Mouse (Mus musculus) liver, postnatal 0 days (tissue): ENCODE measurements around the gene Ccnyl1. TPM values are rescaled to one million over a fixed set of nuclear protein-coding genes. Genes with fewer than 3 reads are reported as not detected.
A peak's percentile ranks its signal among the peaks of the same experiment; 100 is the strongest.

Experiments
- ATAC-seq: fragments of 200-750 bp; cut with Nextera tagmentation; 2 replicates; pipeline ENCODE4 v1.8.0; 2017; ENCODE audit warnings: mild to moderate bottlenecking, moderate library complexity
- DNase-seq: peaks from one replicate; pipeline ENCODE4 v3.0.0-alpha.2; 2016
- H3K27ac ChIP-seq: fragments of 300-500 bp; sonication (generic); 2 replicates; pipeline ENCODE4 v1.5.1; 2014; ENCODE audit warnings: antibody characterized with exemption, moderate library complexity, mild to moderate bottlenecking, low read depth
- H3K27me3 ChIP-seq: fragments of 300-500 bp; sonication (generic); 2 replicates; pipeline ENCODE4 v1.6.1; 2014; ENCODE audit warnings: low read length, control low read depth, mixed read lengths; ENCODE audit not compliant: insufficient read depth
- H3K36me3 ChIP-seq: fragments of 300-500 bp; sonication (generic); replicated peaks from 2 replicates; pipeline ENCODE4 v1.6.1; 2014; ENCODE audit warnings: mild to moderate bottlenecking, control low read depth, low read length, moderate library complexity, mixed read lengths; ENCODE audit not compliant: insufficient read depth
- H3K4me1 ChIP-seq: fragments of 300-500 bp; sonication (generic); 2 replicates; pipeline ENCODE4 v1.6.1; 2014; ENCODE audit warnings: antibody characterized with exemption, mild to moderate bottlenecking, control low read depth; ENCODE audit not compliant: insufficient read depth
- H3K4me2 ChIP-seq: fragments of 300-500 bp; sonication (generic); 2 replicates; pipeline ENCODE4 v1.6.1; 2014; ENCODE audit warnings: low read depth, mild to moderate bottlenecking, low read length, moderate library complexity, mixed read lengths
- H3K4me3 ChIP-seq: fragments of 300-500 bp; sonication (generic); 2 replicates; pipeline ENCODE4 v1.5.1; 2014; ENCODE audit warnings: low read depth, low read length
- H3K9ac ChIP-seq: fragments of 300-500 bp; sonication (generic); replicated peaks from 2 replicates; pipeline ENCODE4 v1.6.1; 2014; ENCODE audit warnings: mild to moderate bottlenecking, moderate library complexity
- H3K9me3 ChIP-seq: fragments of 300-500 bp; sonication (generic); 2 replicates; pipeline ENCODE4 v1.6.1; 2016; ENCODE audit warnings: mild to moderate bottlenecking, control low read depth, low read length, mixed read lengths
- CTCF ChIP-seq: sonication (generic); IDR thresholded peaks from 2 replicates; pipeline ENCODE4 v1.5.1; 2016; ENCODE audit warnings: antibody characterized with exemption, low read depth
- EP300 ChIP-seq: IDR thresholded peaks from 2 replicates; pipeline ENCODE4 v1.6.1; 2016; ENCODE audit warnings: antibody characterized with exemption, low read depth, mild to moderate bottlenecking
- WGBS: fragments of 180-500 bp; shearing (Covaris S2); extraction: QIAGEN DNeasy Blood & Tissue Kit; methylation state at CpG from one replicate; pipeline ENCODE4 v1.1.7; 2014; ENCODE audit not compliant: insufficient replicate concordance; 5-methylcytosine and 5-hydroxymethylcytosine counted together
- polyA plus RNA-seq: library from polyadenylated mRNA; unstranded; fragments of >200 nt; fragmentation: Nextera tagmentation; extraction: Ambion mirVana; gene quantifications from 2 replicates; pipeline ENCODE4 v1.2.1, GENCODE M21; 2015

The Ccnyl1 gene
- polyA plus RNA-seq, 1 experiment from 2014 or later: 0.89 TPM

GRCm38 (mm10) chr1:64734771-64735750, 44.8 kb downstream of the Ccnyl1 start:
- peak overlapping the region; percentile 88 for H3K4me3 ChIP-seq
- H3K27me3 ChIP-seq: peaks cover 10% of the 10 kb centered on the region
- no peaks in the 10 kb centered on the region for H3K9me3 ChIP-seq
- TF ChIP-seq CTCF (peak; percentile 45), EP300 (no peak)
- H3K4me2 ChIP-seq: peak overlapping the region; percentile 99
- peak overlapping the region; percentile 52 for H3K9ac ChIP-seq
- H3K27ac ChIP-seq: no peak overlapping the region
- DNase-seq: peak; percentile 65
- WGBS: 50% methylated on average over 58 of the region's 58 CpGs
- H3K36me3 ChIP-seq: peaks cover 8% of the 10 kb centered on the region; the same call in 1 of the 2 replicates
- no peak for ATAC-seq
- H3K4me1 ChIP-seq: peaks cover 52% of the 10 kb centered on the region

- Histone ChIP-seq H3K4me1 (peaks cover 52% of the 10 kb centered on the region), H3K27me3 (peaks cover 10% of the 10 kb centered on the region), H3K9ac (peak overlapping the region; percentile 80), H3K9me3 (no peaks in the 10 kb centered on the region), H3K27ac (no peak overlapping the region), H3K4me2 (peak overlapping the region; percentile 99), H3K36me3 (peaks cover 8% of the 10 kb centered on the region; the same call in 1 of the 2 replicates), H3K4me3 (peak overlapping the region; percentile 88)
- ATAC-seq (no peak), DNase-seq (peak; percentile 63)
- 11% methylated on average over 74 of the region's 75 CpGs for WGBS
- peak; percentile 45 for TF ChIP-seq CTCF
- TF ChIP-seq EP300: no peak
These were observed 45.8 kb downstream of the Ccnyl1 start for GRCm38 (mm10) chr1:64735781-64736680.

- WGBS: under 1% methylated on average over 42 of the region's 56 CpGs
- peak overlapping the region; percentile 75 for H3K27ac ChIP-seq
- DNase-seq (no peak), ATAC-seq (no peak)
- H3K9me3 ChIP-seq: no peaks in the 10 kb centered on the region
- H3K4me3 ChIP-seq: peak overlapping the region; percentile 88
- peaks cover 52% of the 10 kb centered on the region for H3K4me1 ChIP-seq
- TF ChIP-seq EP300: no peak
- no peak for TF ChIP-seq CTCF
- peak overlapping the region; percentile 99 for H3K4me2 ChIP-seq
- peak overlapping the region; percentile 80 for H3K9ac ChIP-seq
- peaks cover 10% of the 10 kb centered on the region for H3K27me3 ChIP-seq
- peaks cover 8% of the 10 kb centered on the region; the same call in 1 of the 2 replicates for H3K36me3 ChIP-seq
These were observed 46.6 kb downstream of the Ccnyl1 start for GRCm38 (mm10) chr1:64736681-64737501.

GRCm38 (mm10) chr1:64737502-64738179, 47.4 kb downstream of the Ccnyl1 start, which contains the start of gene Fzd5:
Fzd5 (minus strand) TSS chr1:64737751.
- DNase-seq (peak; percentile 98), ATAC-seq (peak; percentile 92)
- peaks cover 51% of the 10 kb centered on the region for H3K4me1 ChIP-seq
- peak within 1 kb of the TSS; percentile 80 for H3K9ac ChIP-seq
- peak within 1 kb of the TSS; percentile 88 for H3K4me3 ChIP-seq
- H3K9me3 ChIP-seq: no peaks in the 10 kb centered on the region
- peaks cover 10% of the 10 kb centered on the region for H3K27me3 ChIP-seq
- peak within 1 kb of the TSS; percentile 99 for H3K4me2 ChIP-seq
- under 1% methylated on average over 26 of the region's 73 CpGs for WGBS
- TF ChIP-seq EP300 (0 out of 2 replicates have a peak, but pooled peaks have one; percentile 48), CTCF (peak; percentile 55)
- peak within 1 kb of the TSS; percentile 86 for H3K27ac ChIP-seq
- peaks cover 8% of the 10 kb centered on the region; the same call in 1 of the 2 replicates for H3K36me3 ChIP-seq

- H3K9ac ChIP-seq: peak overlapping the region; percentile 62
- H3K4me2 ChIP-seq: peak overlapping the region; percentile 99
- TF ChIP-seq EP300 (no peak), CTCF (no peak)
- H3K27me3 ChIP-seq: peaks cover 10% of the 10 kb centered on the region
- DNase-seq (no peak), ATAC-seq (peak; percentile 46)
- peak overlapping the region; percentile 88 for H3K4me3 ChIP-seq
- H3K9me3 ChIP-seq: no peaks in the 10 kb centered on the region
- H3K4me1 ChIP-seq: peaks cover 46% of the 10 kb centered on the region
- H3K36me3 ChIP-seq: peaks cover 8% of the 10 kb centered on the region; the same call in 1 of the 2 replicates
- under 1% methylated on average over 11 of the region's 11 CpGs for WGBS
- H3K27ac ChIP-seq: peak overlapping the region; percentile 86
These were observed 47.9 kb downstream of the Ccnyl1 start for GRCm38 (mm10) chr1:64738180-64738555.
